Mouse (Mus musculus) erythroblast, embryonic 14.5 days (primary cell): Measurements from ENCODE around the gene Gphb5.

Source experiments
- GATA1 ChIP-seq: IDR thresholded peaks from 2 replicates; pipeline ENCODE4 v1.6.1; 2012; ENCODE audit warnings: low read length, inconsistent platforms, mixed read lengths
- TAL1 ChIP-seq: IDR thresholded peaks from 3 replicates; pipeline ENCODE4 v1.6.1; 2012; ENCODE audit warnings: low read length, inconsistent platforms, mixed read lengths

DNA sequence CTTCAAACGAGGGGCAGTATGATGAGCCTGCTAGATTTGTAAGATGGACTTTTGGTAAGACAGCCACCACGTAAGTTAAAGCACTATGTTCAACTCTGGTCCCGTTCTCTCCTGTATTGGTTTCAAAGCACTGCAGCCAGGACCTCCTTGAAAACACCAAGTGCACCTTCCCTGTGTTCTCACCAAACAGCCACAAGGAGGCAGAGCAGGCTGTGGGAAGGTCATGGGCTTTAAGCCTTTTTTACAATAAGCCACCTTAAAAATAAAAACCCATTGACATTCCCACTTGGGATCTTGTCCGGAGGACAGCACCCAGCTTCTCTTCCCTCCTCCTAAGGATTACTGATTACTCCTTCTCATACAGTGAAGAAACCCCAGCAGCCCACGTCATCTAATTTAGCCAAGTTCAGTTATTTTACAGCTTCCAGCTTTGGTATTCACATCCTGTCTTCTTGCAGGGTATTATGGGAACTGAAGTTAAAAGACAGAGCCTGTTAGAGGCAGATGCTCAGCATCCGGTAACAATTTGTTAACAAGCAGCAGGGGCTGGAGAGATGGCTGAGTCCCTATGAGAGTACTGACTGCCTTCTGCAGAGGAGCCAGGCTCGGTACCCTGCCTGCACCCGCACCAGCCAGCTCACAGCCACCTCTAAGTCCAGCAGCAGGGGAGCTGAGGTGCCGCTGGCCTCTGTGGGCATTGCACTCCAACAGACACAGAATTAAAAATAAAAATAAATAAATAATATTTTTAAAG, 47.6 kb upstream of the Gphb5 start:
- no peak for TF ChIP-seq TAL1
- TF ChIP-seq GATA1 = no peak
